Mouse (Mus musculus): Measurements from ENCODE around the gene Trim41. TPM values are rescaled to one million over a fixed set of nuclear protein-coding genes. Genes with fewer than 3 reads are reported as not detected.

Trim41 gene
- total RNA-seq (2023) = 30.0 TPM

GRCm38 (mm10) chr11:48816800-48817665, at the start of gene Trim41:
TSS of gene Trim41 (minus strand) at chr11:48817353.

GRCm38 (mm10) chr11:48825979-48826751, 9.0 kb upstream of the Trim41 start, which contains the start of the genes Trim7 and Gm12184:
TSS of gene Trim7 (plus strand) at chr11:48826140.
TSS of gene Gm12184 (minus strand) at chr11:48826655.

GRCm38 (mm10) chr11:48799921-48800701, 17.0 kb downstream of the Trim41 start, which contains the start of gene Rack1:
TSS of gene Rack1 (plus strand) at chr11:48800332.

Other genes with a start within 250 kb of the Trim41 start
- 2,005 TPM for gene Rack1, start 17.0 kb downstream of the Trim41 start, total RNA-seq (2023)
- 5.9 TPM for gene Trim7, start 8.8 kb upstream of the Trim41 start, total RNA-seq (2023)
- 1.3 TPM for gene Gm12184, start 9.3 kb upstream of the Trim41 start, total RNA-seq (2023)
- gene Irgm1, start 54.3 kb upstream of the Trim41 start, total RNA-seq (2023) = 47.4 TPM
- 20.8 TPM for gene Gm5431, start 84.9 kb upstream of the Trim41 start, total RNA-seq (2023)
- gene Psme2b, start 128.8 kb upstream of the Trim41 start, total RNA-seq (2023) = 39.6 TPM
- 1.0 TPM for gene Olfr56, start 161.5 kb upstream of the Trim41 start, total RNA-seq (2023)
- gene 9930111J21Rik1, start 162.0 kb upstream of the Trim41 start, total RNA-seq (2023) = 75.3 TPM
- 50.5 TPM for gene Gm12185, start 174.9 kb upstream of the Trim41 start, total RNA-seq (2023)
- 82.7 TPM for gene Tgtp1, start 176.8 kb upstream of the Trim41 start, total RNA-seq (2023)
- gene 9930111J21Rik2, start 233.9 kb upstream of the Trim41 start, total RNA-seq (2023) = 78.9 TPM
- gene Tgtp2, start 246.9 kb upstream of the Trim41 start, total RNA-seq (2023) = 40.7 TPM